Mouse (Mus musculus): Measurements from ENCODE around the gene Plcb1. TPM values are rescaled to one million over a fixed set of nuclear protein-coding genes. Genes with fewer than 3 reads are reported as not detected.

Gene Plcb1
- total RNA-seq, 1 experiment, result 0.89 TPM

DNA sequence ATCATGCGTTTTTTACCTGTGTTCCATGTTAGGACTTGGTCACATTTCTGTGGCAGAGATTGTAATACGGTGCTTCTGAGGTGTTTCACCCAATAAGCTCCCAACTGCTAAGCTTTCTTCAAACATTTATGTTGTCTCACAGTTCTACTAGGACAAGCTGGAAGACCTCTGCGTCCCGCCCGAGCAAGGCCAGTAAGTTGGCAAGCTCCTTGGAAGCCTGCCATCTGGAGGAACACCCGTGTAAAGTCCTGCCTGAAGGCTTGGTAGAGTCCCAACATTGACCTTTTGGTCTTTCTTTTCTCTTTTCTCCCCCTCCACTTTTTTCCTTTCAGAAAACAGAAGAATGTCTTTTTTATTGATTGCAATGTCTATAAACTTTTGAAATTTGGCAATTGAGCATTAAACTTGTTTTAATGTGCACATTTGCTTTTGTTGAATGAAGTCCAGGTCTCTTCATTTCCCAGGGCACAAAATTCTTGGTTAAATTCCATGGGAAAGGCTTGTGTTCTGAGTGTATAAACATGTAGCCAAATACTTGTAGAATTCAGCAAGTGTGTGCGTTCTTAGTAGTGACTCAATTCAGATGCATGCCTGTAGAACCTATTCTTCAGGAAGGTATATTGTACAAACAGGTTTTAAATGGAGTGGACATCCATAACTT lies 79.2 kb downstream of the Plcb1 start:
- in situ Hi-C loops (cut with MboI; ENCODE audit: low sequenced_read_pairs in 2 of 2, unreplicated experiment in 2 of 2), result no loop called here
- no peak for DNase-seq (ENCODE audit: low read depth, low spot score)
- no peak overlapping the region for H3K9ac ChIP-seq (ENCODE audit: insufficient read depth, low read depth, low read length, poor library complexity, severe bottlenecking)
- no peak overlapping the region for H3K27ac ChIP-seq (ENCODE audit: insufficient read depth, low read depth, low read length, poor library complexity, severe bottlenecking)
- no peaks in the 10 kb centered on the region for H3K9me3 ChIP-seq (ENCODE audit: control insufficient read depth, insufficient read depth, low read depth, low read length)
- no peak overlapping the region for H3K4me3 ChIP-seq (ENCODE audit: insufficient read depth in 1 of 2, low read depth in 1 of 2, low read length in 2 of 2, poor library complexity in 1 of 2, severe bottlenecking in 1 of 2)
- TF ChIP-seq HCFC1 (IDR thresholded peaks at IDR 0.05; ENCODE audit: borderline replicate concordance, insufficient read depth, low read length) (no peak), CHD2 (IDR thresholded peaks at IDR 0.05; ENCODE audit: low read depth, low read length) (no peak), ZC3H11A (IDR thresholded peaks at IDR 0.05; ENCODE audit: borderline replicate concordance, low read depth, low read length) (no peak), ZNF384 (IDR thresholded peaks at IDR 0.05; ENCODE audit: low read depth, low read length) (no peak), MAFK (IDR thresholded peaks at IDR 0.05; ENCODE audit: insufficient read depth, low read depth, low read length) (no peak)
- H3K4me1 ChIP-seq (ENCODE audit: control insufficient read depth in 2 of 2, insufficient read depth in 2 of 2, low read length in 2 of 2, poor library complexity in 1 of 2), result no peaks in the 10 kb centered on the region
- H3K36me3 ChIP-seq (ENCODE audit: control insufficient read depth, insufficient read depth, low read length, poor library complexity, severe bottlenecking), result no peaks in the 10 kb centered on the region

DNA sequence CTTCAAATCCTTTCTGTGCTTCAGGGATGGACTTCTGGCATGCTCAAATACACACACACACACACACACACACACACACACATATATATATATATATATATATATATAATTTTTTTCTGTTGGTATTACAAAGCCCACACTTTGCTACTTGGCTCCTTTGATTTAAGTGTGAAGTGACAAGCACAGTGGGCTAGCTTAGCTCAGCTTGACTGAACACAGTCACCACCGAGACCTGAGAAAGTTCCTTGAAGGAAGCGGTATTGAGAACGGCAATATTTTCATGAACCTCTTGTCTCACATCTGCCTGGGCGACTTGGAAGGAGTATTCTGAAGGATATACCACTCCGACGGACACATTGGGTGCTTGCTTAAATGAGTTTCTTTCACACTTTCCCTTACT lies 81.5 kb downstream of the Plcb1 start:
- no peak for TF ChIP-seq MAFK (IDR thresholded peaks at IDR 0.05; ENCODE audit: insufficient read depth, low read depth, low read length)
- TF ChIP-seq CHD2 (IDR thresholded peaks at IDR 0.05; ENCODE audit: low read depth, low read length), result no peak
- TF ChIP-seq ZNF384 (IDR thresholded peaks at IDR 0.05; ENCODE audit: low read depth, low read length), result no peak
- no peak for TF ChIP-seq HCFC1 (IDR thresholded peaks at IDR 0.05; ENCODE audit: borderline replicate concordance, insufficient read depth, low read length)
- no peak for TF ChIP-seq ZC3H11A (IDR thresholded peaks at IDR 0.05; ENCODE audit: borderline replicate concordance, low read depth, low read length)
- in situ Hi-C loops (cut with MboI; ENCODE audit: low sequenced_read_pairs in 2 of 2, unreplicated experiment in 2 of 2), result no loop called here
- Histone ChIP-seq H3K4me3 (ENCODE audit: insufficient read depth in 1 of 2, low read depth in 1 of 2, low read length in 2 of 2, poor library complexity in 1 of 2, severe bottlenecking in 1 of 2) (no peak overlapping the region), H3K27ac (ENCODE audit: insufficient read depth, low read depth, low read length, poor library complexity, severe bottlenecking) (no peak overlapping the region), H3K4me1 (ENCODE audit: control insufficient read depth in 2 of 2, insufficient read depth in 2 of 2, low read length in 2 of 2, poor library complexity in 1 of 2) (no peaks in the 10 kb centered on the region), H3K36me3 (ENCODE audit: control insufficient read depth, insufficient read depth, low read length, poor library complexity, severe bottlenecking) (no peaks in the 10 kb centered on the region), H3K9me3 (ENCODE audit: control insufficient read depth, insufficient read depth, low read depth, low read length) (no peaks in the 10 kb centered on the region), H3K9ac (ENCODE audit: insufficient read depth, low read depth, low read length, poor library complexity, severe bottlenecking) (no peak overlapping the region)
- no peak for DNase-seq (ENCODE audit: low read depth, low spot score)

DNA sequence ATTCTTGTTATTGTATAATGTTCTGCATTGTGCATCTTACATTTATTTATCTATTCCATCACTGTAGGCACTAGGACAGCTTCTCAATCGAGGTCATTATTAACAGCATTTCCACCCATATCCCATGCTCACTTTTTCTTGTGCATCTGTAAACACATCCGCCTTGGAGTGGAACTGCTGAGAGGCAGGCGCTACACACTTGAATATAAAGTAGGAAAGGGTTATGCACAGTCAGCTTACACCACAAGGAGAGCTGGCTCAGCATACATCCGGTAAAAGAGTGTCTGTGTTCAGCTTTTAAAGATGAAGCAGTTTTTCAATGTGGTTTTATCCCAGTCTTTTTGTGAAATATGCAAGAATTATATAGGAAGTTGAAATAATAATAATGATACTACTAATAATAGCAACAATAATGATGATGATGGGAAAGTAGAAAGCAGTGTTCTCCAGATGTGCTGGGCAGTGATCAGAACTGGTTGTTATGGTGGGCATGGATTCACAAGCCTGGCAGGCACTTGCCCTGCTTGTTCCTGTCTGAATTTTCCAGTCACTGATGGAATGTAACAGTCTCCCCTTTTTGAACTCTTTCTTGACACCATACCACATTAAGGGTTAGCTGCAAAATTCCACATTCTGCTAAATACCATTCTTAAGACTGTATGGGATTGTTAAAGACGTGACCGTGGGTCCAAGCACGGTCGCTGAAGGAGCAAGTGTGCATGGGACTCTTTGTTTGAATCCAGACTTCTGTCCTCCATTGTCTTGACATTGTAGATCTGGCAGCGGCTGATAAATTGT lies 86.0 kb downstream of the Plcb1 start:
- no peak overlapping the region for H3K9ac ChIP-seq (ENCODE audit: insufficient read depth, low read depth, low read length, poor library complexity, severe bottlenecking)
- in situ Hi-C loops (cut with MboI; ENCODE audit: low sequenced_read_pairs in 2 of 2, unreplicated experiment in 2 of 2), result no loop called here
- H3K9me3 ChIP-seq (ENCODE audit: control insufficient read depth, insufficient read depth, low read depth, low read length), result no peaks in the 10 kb centered on the region
- H3K4me1 ChIP-seq (ENCODE audit: control insufficient read depth in 2 of 2, insufficient read depth in 2 of 2, low read length in 2 of 2, poor library complexity in 1 of 2), result no peaks in the 10 kb centered on the region
- H3K4me3 ChIP-seq (ENCODE audit: insufficient read depth in 1 of 2, low read depth in 1 of 2, low read length in 2 of 2, poor library complexity in 1 of 2, severe bottlenecking in 1 of 2), result no peak overlapping the region
- H3K27ac ChIP-seq (ENCODE audit: insufficient read depth, low read depth, low read length, poor library complexity, severe bottlenecking), result no peak overlapping the region
- no peak for TF ChIP-seq ZC3H11A (IDR thresholded peaks at IDR 0.05; ENCODE audit: borderline replicate concordance, low read depth, low read length)
- TF ChIP-seq ZNF384 (IDR thresholded peaks at IDR 0.05; ENCODE audit: low read depth, low read length), result no peak
- TF ChIP-seq MAFK (IDR thresholded peaks at IDR 0.05; ENCODE audit: insufficient read depth, low read depth, low read length), result no peak
- no peak for TF ChIP-seq HCFC1 (IDR thresholded peaks at IDR 0.05; ENCODE audit: borderline replicate concordance, insufficient read depth, low read length)
- TF ChIP-seq CHD2 (IDR thresholded peaks at IDR 0.05; ENCODE audit: low read depth, low read length), result no peak
- no peaks in the 10 kb centered on the region for H3K36me3 ChIP-seq (ENCODE audit: control insufficient read depth, insufficient read depth, low read length, poor library complexity, severe bottlenecking)
- DNase-seq (ENCODE audit: low read depth, low spot score), result no peak

GRCm38 (mm10) chr2:134872490-134872781 lies 86.6 kb downstream of the Plcb1 start:
- in situ Hi-C loops (cut with MboI; ENCODE audit: low sequenced_read_pairs in 2 of 2, unreplicated experiment in 2 of 2), result no loop called here
- H3K9me3 ChIP-seq (ENCODE audit: control insufficient read depth, insufficient read depth, low read depth, low read length), result no peaks in the 10 kb centered on the region
- no peak for DNase-seq (ENCODE audit: low read depth, low spot score)
- H3K27ac ChIP-seq (ENCODE audit: insufficient read depth, low read depth, low read length, poor library complexity, severe bottlenecking), result no peak overlapping the region
- no peak overlapping the region for H3K9ac ChIP-seq (ENCODE audit: insufficient read depth, low read depth, low read length, poor library complexity, severe bottlenecking)
- H3K4me3 ChIP-seq (ENCODE audit: insufficient read depth in 1 of 2, low read depth in 1 of 2, low read length in 2 of 2, poor library complexity in 1 of 2, severe bottlenecking in 1 of 2), result no peak overlapping the region
- no peak for TF ChIP-seq CHD2 (IDR thresholded peaks at IDR 0.05; ENCODE audit: low read depth, low read length)
- no peak for TF ChIP-seq MAFK (IDR thresholded peaks at IDR 0.05; ENCODE audit: insufficient read depth, low read depth, low read length)
- TF ChIP-seq HCFC1 (IDR thresholded peaks at IDR 0.05; ENCODE audit: borderline replicate concordance, insufficient read depth, low read length), result no peak
- no peak for TF ChIP-seq ZC3H11A (IDR thresholded peaks at IDR 0.05; ENCODE audit: borderline replicate concordance, low read depth, low read length)
- no peak for TF ChIP-seq ZNF384 (IDR thresholded peaks at IDR 0.05; ENCODE audit: low read depth, low read length)
- H3K36me3 ChIP-seq (ENCODE audit: control insufficient read depth, insufficient read depth, low read length, poor library complexity, severe bottlenecking), result no peaks in the 10 kb centered on the region
- H3K4me1 ChIP-seq (ENCODE audit: control insufficient read depth in 2 of 2, insufficient read depth in 2 of 2, low read length in 2 of 2, poor library complexity in 1 of 2), result no peaks in the 10 kb centered on the region
